Mouse (Mus musculus) regulatory T cell (primary cell): ENCODE results near the gene Coro2b.

ENCODE experiments used
- in situ Hi-C: fragments of 300-600 bp; cut with MboI, MseI; formaldehyde crosslinking; loops from one replicate; pipeline ENCODE4 v1.15.1; 2025; ENCODE audit warnings: high pct_unique_total_duplicates

The Coro2b gene

DNA sequence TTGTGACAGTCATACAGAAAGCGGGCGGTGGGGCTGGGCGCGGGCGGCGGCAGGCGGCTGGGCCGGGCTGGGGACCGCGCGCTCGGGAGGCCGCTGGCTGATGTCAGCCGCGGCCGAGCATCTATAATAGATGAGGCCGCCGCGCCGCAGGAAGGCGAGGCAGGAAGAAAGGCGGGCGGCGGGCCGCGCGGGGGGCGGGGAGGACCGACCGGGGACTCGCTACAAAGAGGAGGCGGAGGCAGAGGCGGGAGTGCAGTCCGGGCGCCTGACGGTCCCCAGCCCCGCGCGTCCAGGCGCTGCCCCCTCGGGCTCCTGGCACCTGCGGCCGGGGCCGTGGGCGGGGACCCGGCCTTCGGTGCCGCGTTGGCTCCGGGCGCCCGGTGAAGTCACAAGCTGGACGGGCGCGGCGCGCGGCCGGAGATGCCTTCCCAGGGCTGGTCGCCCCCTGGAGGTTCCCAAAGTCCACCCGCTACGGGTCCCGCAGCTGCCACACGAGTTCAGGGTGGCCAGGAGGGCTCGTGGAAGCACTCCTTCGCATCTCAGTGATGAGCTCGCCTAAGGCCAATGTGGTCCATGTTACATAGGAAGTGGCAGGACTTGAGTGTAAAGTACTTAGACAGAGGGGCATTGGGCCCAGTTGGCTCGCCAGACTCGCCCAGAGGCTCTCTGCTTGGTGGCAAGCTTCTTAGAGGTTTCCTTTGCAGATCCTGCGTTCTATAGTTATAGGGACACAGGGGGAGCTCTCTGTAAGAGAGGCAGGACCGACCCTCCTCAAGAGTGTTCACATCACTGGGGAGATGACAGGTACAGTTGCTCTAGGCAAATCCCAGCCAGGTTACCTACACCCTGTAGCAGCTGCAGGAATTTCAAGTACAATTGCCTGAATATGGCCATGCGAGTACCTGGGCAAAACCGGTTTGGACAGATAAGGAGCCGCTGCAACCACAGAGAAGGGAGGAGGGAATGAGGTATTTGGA lies at the start of gene Coro2b:
Coro2b (minus strand) TSS at position 390 of the 977 bp plus-strand sequence.
- in situ Hi-C loops, result no loop called here

DNA sequence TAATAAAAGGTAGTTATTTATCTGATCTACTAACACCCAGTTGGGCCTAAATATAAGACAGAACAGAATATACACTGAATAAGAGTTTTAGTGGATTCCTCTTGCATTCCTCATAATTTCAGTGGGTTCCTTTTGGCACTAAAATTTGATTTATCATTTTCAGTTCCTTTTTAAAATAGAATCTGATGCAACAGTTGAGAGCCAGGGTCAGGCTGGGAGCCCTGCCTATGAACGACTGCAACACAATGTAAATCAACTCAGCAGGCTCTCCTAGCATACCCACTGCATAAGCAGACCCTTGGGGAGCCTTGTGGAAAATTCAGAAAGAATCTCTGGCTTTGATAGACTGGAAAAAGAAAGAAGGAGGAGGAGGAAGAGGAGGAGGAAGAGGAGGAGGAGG lies 40.7 kb upstream of the Coro2b start:
- in situ Hi-C loops, result loop anchor here (25.0 kb wide), 1 partner anchor 1640 kb away; no protein-coding TSS in a partner anchor

DNA sequence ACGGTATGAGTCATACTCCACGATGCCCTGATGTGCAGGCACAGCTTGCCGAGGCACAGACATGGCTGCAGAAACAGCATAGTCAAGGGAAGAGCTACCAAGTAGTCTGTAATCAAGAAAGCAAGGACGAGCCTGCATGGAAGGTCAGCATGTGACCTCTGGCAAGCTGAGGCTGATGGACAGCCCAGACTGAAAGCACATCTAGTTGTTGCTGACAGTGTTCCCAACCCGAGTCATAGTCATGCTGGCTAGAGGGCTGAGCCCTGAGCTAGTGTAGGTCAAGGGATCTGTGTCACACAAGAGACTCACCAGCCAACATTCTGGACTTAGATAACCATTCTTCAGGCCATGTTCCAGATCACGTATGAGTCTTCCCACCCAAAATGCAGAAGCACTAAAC lies 32.3 kb upstream of the Coro2b start:
- in situ Hi-C loops, result no loop called here

DNA sequence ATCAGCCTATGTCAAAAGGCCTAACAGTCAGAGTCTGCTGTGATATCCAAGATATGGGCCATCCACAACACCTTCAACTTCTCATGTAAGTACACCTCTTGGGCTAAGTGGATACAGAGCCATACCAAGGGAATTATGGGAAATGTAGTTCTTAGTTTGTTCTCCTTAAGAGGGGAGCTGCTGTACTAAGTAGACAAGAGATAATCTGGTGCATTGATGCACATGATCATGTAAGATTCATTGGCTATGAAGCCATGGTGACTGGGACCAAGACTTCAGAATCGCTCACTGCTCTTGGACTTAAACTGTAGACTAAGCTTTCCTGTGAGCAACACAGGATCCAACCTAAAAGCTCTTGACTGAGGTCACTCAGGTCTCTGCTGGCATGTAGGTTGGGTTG lies 31.0 kb upstream of the Coro2b start:
- in situ Hi-C loops, result no loop called here

DNA sequence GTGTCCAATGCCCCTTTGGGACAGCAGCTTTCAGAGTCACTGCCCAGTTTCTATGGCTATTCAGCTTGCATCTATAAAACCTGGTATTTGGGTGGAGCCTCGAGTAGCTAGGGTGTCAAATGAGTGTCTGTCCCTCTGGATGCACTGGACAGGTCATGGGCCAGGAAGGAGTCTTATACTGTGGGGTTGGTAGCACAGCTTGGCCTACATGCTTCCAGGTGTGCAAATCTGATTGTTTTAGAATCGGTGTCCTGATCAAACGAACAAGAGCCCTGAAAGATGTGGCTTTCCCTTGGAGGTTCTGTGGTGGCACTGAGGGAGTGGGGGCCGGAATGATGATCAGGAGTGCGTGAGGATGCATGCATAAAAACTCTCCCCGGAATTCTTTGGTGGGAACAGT lies 25.4 kb upstream of the Coro2b start:
- in situ Hi-C loops, result no loop called here

DNA sequence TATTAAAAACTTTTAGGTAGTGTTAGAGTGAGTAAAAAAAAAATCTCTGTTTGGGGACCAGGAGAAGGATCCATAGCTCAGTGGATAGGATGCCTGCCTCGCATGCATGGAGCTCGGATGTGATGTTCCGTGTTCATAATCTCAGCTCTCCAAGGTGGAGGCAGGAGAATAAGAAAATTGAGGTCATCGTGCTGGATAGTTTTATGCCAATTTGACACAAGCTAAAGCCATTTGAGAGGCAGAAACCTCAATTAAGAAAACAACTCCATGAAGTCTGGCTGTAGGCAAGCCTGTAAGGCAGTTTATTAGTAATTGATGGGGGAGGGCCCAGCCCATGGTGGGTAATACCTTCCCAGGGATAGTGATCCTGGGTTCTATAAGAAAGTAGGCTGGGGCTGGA lies 23.6 kb upstream of the Coro2b start:
- in situ Hi-C loops, result no loop called here

DNA sequence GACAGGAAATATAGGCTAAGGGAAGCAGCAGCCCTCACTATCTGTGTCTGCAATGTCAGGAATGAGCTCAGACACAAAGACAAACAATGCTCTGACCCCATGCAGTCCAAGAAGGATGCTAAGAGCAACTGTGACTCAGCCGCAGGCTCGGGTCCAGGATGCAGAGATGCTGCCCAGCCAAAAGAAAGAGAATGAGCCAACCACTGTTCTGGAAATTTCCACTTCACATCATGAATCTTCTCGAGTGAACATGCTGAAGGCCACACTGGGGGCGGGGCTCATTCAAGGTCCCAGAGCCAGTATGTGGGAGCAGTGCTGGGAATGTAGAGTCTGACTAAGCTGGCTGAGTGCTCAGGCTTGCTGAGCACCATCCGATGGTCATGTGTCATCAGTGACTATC lies 23.2 kb upstream of the Coro2b start:
- in situ Hi-C loops, result no loop called here

DNA sequence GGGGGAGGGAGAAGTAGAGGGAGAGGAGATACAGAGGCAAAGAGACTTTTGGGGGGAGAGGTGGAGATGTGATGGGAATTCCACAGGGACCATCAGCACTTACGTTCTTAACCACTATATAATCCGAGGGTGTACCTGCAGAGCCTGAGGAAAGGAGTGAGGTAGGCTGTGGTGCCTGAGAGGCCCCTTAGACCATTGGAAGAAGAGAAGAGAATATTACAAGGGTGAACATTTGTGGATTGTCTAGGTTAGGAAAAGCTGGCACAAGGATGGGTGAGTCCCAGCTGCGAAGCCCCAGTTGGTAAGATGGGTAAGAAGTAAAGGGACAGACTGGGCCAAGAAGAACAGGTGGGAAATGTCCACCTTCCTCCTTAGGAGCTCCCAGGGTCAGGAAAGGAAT lies 22.6 kb upstream of the Coro2b start:
- in situ Hi-C loops, result no loop called here

DNA sequence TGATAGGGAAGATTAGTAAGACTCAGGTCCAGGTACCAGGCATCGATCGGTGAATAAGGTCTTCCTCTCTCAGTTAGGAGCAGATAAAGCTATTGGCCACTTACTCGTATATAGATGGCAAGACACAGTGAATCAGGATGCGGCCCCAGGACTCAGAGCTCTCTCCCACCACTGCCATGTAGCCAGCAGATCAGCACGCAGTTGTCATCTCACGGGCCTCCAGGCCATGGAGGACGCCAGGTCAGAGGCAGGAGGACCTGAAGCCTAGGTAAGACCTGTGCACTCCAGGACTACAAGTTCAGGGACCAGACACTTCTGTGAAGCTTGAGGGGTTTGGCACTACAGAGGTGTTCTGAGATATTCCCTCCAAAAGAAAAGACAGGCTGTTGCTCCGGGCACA lies 21.2 kb upstream of the Coro2b start:
- in situ Hi-C loops, result no loop called here

DNA sequence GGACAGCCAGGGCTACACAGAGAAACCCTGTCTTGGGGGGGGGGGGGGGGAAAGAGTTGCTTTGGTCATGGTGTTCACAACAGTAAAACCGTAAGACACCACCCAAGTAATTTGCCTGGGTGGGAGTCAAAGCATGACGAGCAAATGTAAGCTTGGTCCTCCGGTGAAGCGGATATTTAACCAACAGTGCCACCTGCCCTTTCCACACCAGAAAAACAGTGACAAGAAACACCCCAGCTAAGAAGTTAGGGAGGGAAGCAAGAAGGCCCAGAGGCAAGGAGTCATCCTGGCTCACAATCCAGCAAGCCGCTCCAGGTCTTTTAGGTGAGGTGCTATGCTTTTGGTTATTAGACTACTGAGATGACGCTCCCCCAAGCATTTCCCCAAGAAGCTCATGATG lies 19.9 kb upstream of the Coro2b start:
- in situ Hi-C loops, result no loop called here

DNA sequence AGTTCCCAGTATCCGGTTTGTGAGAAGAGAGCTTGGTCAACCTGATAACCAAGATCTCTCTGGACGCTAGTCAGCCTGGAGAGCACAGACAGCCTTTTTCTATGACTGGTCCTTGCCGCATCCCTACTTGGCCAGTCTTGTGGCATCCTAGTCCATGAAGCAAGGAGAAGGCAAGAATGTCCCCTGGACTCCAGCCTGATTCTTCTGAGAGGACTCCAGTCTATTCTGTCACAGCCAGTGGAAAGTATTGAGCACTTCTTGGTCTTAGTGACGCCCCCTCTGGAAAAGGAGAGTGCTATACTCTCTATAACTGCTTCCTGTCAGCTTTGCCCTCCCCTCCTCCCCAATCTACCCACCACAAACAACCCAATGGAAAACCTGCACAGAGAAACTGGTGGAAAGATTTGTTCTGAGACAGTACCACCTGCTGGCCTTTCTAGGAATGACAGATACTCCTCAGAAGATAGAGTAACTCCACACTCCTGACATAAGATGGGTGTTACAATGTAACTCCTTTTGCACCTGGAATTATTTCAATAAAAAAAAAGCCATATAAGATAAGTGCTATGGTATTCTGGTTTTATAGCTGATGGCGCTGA lies 18.5 kb upstream of the Coro2b start:
- in situ Hi-C loops, result no loop called here

DNA sequence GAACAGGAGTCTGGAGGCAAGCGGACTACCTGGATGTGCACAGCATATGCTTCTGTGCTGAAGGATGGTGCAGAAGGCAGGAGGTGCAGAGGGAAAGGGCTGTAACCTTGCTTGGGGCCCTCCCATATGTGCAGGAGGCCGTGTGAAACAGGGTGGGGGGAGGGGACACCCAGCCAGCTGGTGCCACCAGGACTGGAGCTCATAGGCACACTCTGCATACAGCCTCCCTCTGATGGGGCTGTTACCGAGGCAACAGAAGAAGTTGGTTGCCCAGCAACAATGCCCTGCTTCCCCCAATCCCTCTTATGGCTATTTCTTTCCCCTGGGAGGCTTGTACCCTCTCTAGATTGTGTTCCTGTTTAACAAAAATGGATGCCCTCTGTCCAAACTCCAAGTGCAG lies 17.8 kb upstream of the Coro2b start:
- in situ Hi-C loops, result loop anchor here (5.0 kb wide), 2 partner anchors 82 to 257 kb away; no protein-coding TSS in a partner anchor

DNA sequence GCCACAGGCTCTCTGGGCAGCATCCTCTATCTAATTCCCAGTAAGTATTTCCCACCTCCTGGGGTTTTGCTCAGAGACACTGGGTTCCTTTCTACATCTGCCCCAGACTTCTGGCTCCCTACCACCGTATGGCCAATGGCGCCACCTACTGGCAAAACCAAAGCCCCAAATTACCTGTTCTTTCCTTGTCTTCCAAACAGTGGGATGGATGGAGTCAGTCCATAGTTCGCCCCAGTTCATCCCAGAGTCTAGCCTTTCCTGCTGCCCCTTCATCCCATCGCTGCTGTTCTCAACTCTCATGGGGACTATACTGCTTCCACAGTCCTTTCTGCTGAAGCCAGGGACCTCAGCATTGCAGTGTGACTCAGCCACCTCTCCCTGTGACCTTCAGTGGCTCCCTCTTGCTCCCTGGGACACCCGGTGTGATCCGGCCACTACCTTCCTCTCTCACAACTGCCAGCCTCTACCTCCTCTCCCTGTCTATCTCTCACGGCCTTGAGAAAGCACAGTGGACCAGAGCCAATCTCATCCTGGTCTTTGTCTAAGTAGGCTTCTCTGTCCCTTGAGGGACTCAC lies 16.6 kb upstream of the Coro2b start:
- in situ Hi-C loops, result loop anchor here (5.0 kb wide), 2 partner anchors 81 to 256 kb away; no protein-coding TSS in a partner anchor

DNA sequence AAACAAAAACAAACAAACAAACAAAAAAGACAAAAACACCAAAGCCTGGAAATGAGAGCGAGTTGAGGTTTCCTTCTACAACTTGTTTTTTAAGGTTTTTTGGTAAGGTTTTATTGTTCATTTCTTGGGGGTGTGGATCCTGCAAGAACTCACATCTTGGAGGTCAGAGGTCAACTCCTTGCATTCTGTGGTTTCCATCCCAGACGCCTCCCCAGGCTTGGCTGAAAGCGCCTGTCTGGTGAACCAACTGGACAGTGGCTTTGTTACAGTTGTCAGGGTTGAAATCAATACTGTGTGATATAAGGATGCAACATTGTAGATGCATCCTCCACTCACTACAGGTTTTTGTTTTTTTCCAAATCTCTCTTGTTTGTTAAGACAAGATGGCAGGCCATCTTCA lies 14.7 kb upstream of the Coro2b start:
- in situ Hi-C loops, result loop anchor here (5.0 kb wide), 2 partner anchors 79 to 254 kb away; no protein-coding TSS in a partner anchor

DNA sequence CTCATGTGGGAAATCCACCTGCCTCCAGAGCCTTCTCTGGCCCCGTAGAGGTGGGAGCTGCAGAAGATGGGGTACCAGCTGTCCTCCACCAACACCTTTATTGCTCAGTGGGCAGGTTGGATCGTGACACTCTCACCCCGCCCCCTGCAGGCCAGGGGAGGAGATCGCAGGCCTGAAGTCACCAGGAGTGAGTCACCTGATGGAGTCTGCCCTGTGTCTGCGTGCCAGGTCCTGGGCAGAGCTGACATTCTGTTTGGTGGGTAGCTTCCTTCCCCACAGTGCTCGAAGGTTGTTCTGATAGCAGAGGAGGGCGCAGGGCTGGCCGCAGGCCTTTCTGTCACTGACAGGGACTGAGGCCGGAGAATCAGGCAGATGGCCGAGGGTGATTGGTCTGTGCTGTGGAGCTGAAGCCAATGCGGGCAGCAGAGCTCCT lies 13.8 kb upstream of the Coro2b start:
- in situ Hi-C loops, result loop anchor here (5.0 kb wide), 2 partner anchors 78 to 253 kb away; no protein-coding TSS in a partner anchor

DNA sequence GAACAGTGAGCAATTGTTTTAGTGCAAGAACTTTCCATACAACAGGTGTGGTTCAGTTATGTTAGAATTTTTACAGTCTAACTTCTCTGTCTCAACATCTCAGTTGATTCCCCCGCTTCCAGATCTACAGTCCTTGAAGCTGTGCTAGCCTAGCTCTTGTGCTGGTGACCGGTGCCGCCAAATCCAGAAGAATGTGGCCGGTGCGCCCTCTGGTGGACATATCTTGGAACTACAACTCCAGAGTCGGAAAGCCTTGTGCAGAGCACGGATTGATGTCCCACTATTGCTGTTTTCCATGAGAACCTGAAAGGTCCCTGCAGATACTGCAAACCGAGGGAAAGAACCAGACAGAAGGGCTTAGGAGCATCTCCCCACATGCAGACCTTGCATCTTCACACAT lies 13.0 kb upstream of the Coro2b start:
- in situ Hi-C loops, result loop anchor here (5.0 kb wide), 2 partner anchors 78 to 253 kb away; no protein-coding TSS in a partner anchor

DNA sequence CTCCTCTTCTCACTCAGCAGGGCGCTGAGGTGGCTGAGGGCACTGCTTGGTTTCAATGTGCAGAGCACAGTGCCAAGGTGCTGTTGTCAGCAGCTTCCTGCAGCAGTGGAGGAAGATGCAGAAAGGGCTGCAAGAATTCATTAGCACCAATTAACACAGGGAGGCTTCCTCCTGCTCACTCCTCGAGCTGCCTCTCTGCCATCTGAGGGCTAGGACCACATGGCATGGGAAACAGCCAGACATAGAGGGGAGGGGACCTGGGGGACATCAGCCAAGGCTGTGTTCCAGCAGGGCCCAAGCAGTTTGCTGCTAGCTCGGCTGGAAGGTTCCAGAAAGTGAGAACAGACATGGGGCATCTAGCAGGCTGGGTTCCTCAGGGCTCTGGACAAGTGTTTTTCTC lies 10.6 kb upstream of the Coro2b start:
- in situ Hi-C loops, result no loop called here

DNA sequence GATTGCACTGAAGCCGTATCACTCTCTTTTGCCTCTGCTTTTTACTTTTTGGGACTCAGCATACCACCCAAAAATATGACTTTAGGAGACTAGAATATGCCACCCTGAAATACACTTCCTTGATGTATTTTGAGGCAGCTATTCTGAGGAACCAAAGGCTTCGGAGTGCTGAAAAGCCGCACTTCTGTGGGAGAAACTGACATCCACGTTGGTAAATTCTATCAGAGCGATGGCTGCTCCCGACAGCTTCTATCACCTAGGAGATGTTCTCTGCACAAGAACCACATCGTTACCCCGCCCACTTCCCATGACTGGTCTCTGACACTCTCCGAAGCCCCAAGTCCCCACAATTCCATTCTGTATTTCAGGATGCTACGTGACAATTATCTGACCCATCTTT lies 8.0 kb upstream of the Coro2b start:
- in situ Hi-C loops, result no loop called here

DNA sequence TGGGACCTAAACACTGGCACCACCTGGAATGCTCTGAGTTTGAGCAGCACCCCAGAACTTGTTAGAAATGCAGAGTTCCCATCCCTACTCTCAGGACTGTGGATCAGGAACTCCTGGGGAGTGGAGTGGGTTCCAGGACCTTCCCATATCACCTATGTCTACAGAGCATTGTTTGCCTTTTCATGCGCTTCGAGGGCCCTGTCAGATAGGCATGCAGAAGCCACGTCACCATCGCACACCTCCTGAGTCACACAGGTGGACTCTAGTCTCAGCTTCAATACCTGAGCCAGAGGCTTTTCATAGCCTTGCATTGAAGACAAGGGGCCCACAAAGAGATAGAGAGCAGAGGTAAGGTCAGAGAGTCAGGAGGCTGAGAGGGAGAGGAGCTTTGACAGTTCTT lies 7.0 kb upstream of the Coro2b start:
- in situ Hi-C loops, result no loop called here

DNA sequence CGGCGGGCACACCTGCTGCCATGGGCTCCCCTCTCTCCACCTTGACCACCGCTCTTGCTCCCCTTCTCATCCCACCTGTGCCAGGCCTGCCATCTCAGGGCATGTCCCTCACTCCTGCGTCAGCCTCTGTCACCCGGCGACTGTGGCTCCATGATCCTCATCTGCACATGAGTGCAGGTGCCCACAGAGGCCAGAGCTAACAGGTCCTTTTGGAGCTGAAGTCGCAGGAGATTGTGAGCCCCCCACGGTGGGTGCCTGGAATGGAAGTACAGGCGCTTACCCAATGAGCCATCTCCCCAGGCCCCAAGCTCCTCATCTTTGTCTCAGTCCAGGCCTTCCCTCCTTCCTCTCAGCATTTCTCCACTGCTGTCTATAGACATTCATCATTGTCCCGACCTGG lies 4.8 kb upstream of the Coro2b start:
- in situ Hi-C loops, result no loop called here

DNA sequence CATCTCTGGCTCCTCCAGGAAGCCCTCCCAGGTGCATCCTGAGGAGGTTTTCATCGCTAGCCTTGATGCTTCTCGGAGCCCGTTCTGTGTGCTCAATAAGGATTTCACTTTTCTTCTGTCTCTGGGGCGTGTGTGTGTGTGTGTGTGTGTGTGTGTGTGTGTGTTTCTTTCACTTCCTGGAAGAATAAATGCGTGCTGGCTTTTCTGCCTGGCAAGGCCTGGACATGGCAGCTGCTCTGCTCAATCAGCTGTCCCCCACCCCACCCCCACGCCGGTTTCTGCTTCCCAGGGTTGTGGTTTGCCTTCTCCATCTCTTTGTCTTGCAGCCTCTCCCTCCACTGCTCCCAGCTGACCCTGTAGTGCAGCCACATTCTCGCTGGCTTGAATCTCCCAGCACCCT lies 4.3 kb upstream of the Coro2b start:
- in situ Hi-C loops, result no loop called here

DNA sequence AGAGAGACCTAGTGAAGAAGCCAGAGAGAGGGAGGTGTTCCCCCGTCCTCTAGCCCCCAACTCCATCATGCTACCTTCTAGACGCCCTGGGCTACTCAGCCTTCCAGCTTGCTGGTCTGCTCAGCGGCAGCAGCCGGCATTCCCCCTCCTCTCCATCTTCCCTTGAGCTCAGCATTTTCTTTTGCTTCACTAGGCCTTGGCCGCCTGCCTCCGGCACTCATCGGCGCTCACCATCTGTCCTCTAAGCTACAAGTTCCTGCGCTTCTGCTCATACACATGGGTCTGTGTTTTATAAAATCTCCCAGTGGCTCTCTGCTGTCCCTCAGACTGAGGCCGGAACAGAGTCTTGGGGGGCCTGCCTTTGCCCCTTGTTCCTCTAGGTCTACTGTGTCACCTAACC lies 3.9 kb upstream of the Coro2b start:
- in situ Hi-C loops, result no loop called here
